Mouse (Mus musculus): ENCODE data around the gene Hyal4. TPM values are rescaled to one million over a fixed set of nuclear protein-coding genes. Genes with fewer than 3 reads are reported as not detected.

The Hyal4 gene
- total and polyA plus RNA-seq, 2 experiments from 2014 or later = not detected

- Histone ChIP-seq H3K27me3 (ENCODE audit: insufficient read depth, low read length) (no peaks in the 10 kb centered on the region), H3K36me3 (ENCODE audit: insufficient read depth, low read length) (no peaks in the 10 kb centered on the region), H3K4me2 (ENCODE audit: low read depth, low read length) (no peak overlapping the region), H3K4me3 (ENCODE audit: low read length) (no peak overlapping the region), H3K4me1 (ENCODE audit: insufficient read depth, low read length) (no peaks in the 10 kb centered on the region), H3K9ac (replicated peaks; ENCODE audit: low read length) (no peak overlapping the region), H3K9me3 (ENCODE audit: low read length) (no peaks in the 10 kb centered on the region), H3K27ac (no peak overlapping the region)
- ATAC-seq = no peak
- WGBS = 94% methylated on average over 3 of the region's 3 CpGs
- TF ChIP-seq CTCF (IDR thresholded peaks at IDR 0.05; ENCODE audit: low read depth) = no peak
- no peak for DNase-seq (ENCODE audit: low spot score)
Observed at GRCm38 (mm10) chr6:24759281-24759680, 11.2 kb downstream of the Hyal4 start.

GRCm38 (mm10) chr6:24766261-24766660, 18.1 kb downstream of the Hyal4 start:
- Histone ChIP-seq H3K4me3 (ENCODE audit: low read length) (no peak overlapping the region), H3K4me2 (ENCODE audit: low read depth, low read length) (no peak overlapping the region), H3K36me3 (ENCODE audit: insufficient read depth, low read length) (no peaks in the 10 kb centered on the region), H3K27me3 (ENCODE audit: insufficient read depth, low read length) (no peaks in the 10 kb centered on the region), H3K4me1 (ENCODE audit: insufficient read depth, low read length) (no peaks in the 10 kb centered on the region), H3K9me3 (ENCODE audit: low read length) (no peaks in the 10 kb centered on the region), H3K27ac (no peak overlapping the region), H3K9ac (replicated peaks; ENCODE audit: low read length) (no peak overlapping the region)
- ATAC-seq = no peak
- DNase-seq (ENCODE audit: low spot score) = no peak
- 85% methylated on average over 2 of the region's 2 CpGs for WGBS
- no peak for TF ChIP-seq CTCF (IDR thresholded peaks at IDR 0.05; ENCODE audit: low read depth)

GRCm38 (mm10) chr6:24779182-24779581, 31.1 kb downstream of the Hyal4 start:
- WGBS = 63% methylated on average over 2 of the region's 2 CpGs
- Histone ChIP-seq H3K4me2 (ENCODE audit: low read depth, low read length) (no peak overlapping the region), H3K27ac (no peak overlapping the region), H3K27me3 (ENCODE audit: insufficient read depth, low read length) (no peaks in the 10 kb centered on the region), H3K36me3 (ENCODE audit: insufficient read depth, low read length) (no peaks in the 10 kb centered on the region), H3K9me3 (ENCODE audit: low read length) (no peaks in the 10 kb centered on the region), H3K4me3 (ENCODE audit: low read length) (no peak overlapping the region), H3K9ac (replicated peaks; ENCODE audit: low read length) (no peak overlapping the region), H3K4me1 (ENCODE audit: insufficient read depth, low read length) (no peaks in the 10 kb centered on the region)
- no peak for TF ChIP-seq CTCF (IDR thresholded peaks at IDR 0.05; ENCODE audit: low read depth)
- no peak for ATAC-seq
- no peak for DNase-seq (ENCODE audit: low spot score)

GRCm38 (mm10) chr6:24790888-24791287, 42.8 kb downstream of the Hyal4 start, which contains the start of gene Spam1:
Gene Spam1, plus strand, starts transcription at chr6:24791188.
- Histone ChIP-seq H3K36me3 (ENCODE audit: insufficient read depth, low read length) (no peaks in the 10 kb centered on the region), H3K9me3 (ENCODE audit: low read length) (no peaks in the 10 kb centered on the region), H3K27me3 (ENCODE audit: insufficient read depth, low read length) (no peaks in the 10 kb centered on the region), H3K9ac (replicated peaks; ENCODE audit: low read length) (no peak within 1 kb of the TSS), H3K4me2 (ENCODE audit: low read depth, low read length) (no peak within 1 kb of the TSS), H3K27ac (no peak within 1 kb of the TSS), H3K4me1 (ENCODE audit: insufficient read depth, low read length) (no peaks in the 10 kb centered on the region), H3K4me3 (ENCODE audit: low read length) (no peak within 1 kb of the TSS)
- ATAC-seq (no peak), DNase-seq (ENCODE audit: low spot score) (no peak)
- no peak for TF ChIP-seq CTCF (IDR thresholded peaks at IDR 0.05; ENCODE audit: low read depth)

Other genes with a start within 250 kb of the Hyal4 start
- gene Iqub, start 233.3 kb upstream of the Hyal4 start, total RNA-seq (2014; rRNA removed) = 1.5 and 1.7 TPM in 2 replicates
- gene Iqub, start 233.3 kb upstream of the Hyal4 start, polyA plus RNA-seq (2015; fragmentation: Nextera tagmentation; extraction: Ambion mirVana) = 1.5 and 2.0 TPM in 2 replicates
- 17.1 and 24.3 TPM in 2 replicates for gene Ndufa5, start 220.3 kb upstream of the Hyal4 start, total RNA-seq (2014; rRNA removed)
- 596 and 598 TPM in 2 replicates for gene Ndufa5, start 220.3 kb upstream of the Hyal4 start, polyA plus RNA-seq (2015; fragmentation: Nextera tagmentation; extraction: Ambion mirVana)
- 0.11 and 0.31 TPM in 2 replicates for gene Asb15, start 220.2 kb upstream of the Hyal4 start, total RNA-seq (2014; rRNA removed)
- gene Asb15, start 220.2 kb upstream of the Hyal4 start, polyA plus RNA-seq (2015; fragmentation: Nextera tagmentation; extraction: Ambion mirVana) = 0.11 and 0.24 TPM in 2 replicates
- not detected in 2 replicates for gene Lmod2, start 150.6 kb upstream of the Hyal4 start, total RNA-seq (2014; rRNA removed)
- gene Lmod2, start 150.6 kb upstream of the Hyal4 start, polyA plus RNA-seq (2015; fragmentation: Nextera tagmentation; extraction: Ambion mirVana) = not detected in 2 replicates
- gene Wasl, start 83.3 kb upstream of the Hyal4 start, total RNA-seq (2014; rRNA removed) = 20.0 and 20.9 TPM in 2 replicates
- 57.4 and 61.0 TPM in 2 replicates for gene Wasl, start 83.3 kb upstream of the Hyal4 start, polyA plus RNA-seq (2015; fragmentation: Nextera tagmentation; extraction: Ambion mirVana)
- gene Hyal6, start 15.1 kb upstream of the Hyal4 start, total RNA-seq (2014; rRNA removed) = not detected in 2 replicates
- not detected in 2 replicates for gene Hyal6, start 15.1 kb upstream of the Hyal4 start, polyA plus RNA-seq (2015; fragmentation: Nextera tagmentation; extraction: Ambion mirVana)
- not detected in 2 replicates for gene Spam1, start 42.9 kb downstream of the Hyal4 start, total RNA-seq (2014; rRNA removed)
- gene Spam1, start 42.9 kb downstream of the Hyal4 start, polyA plus RNA-seq (2015; fragmentation: Nextera tagmentation; extraction: Ambion mirVana) = not detected in 2 replicates
- not detected in 2 replicates for gene Hyal5, start 109.7 kb downstream of the Hyal4 start, total RNA-seq (2014; rRNA removed)
- gene Hyal5, start 109.7 kb downstream of the Hyal4 start, polyA plus RNA-seq (2015; fragmentation: Nextera tagmentation; extraction: Ambion mirVana) = not detected in 2 replicates
- 25.2 and 30.6 TPM in 2 replicates for gene Tmem229a, start 208.0 kb downstream of the Hyal4 start, total RNA-seq (2014; rRNA removed)
- 7.4 and 8.3 TPM in 2 replicates for gene Tmem229a, start 208.0 kb downstream of the Hyal4 start, polyA plus RNA-seq (2015; fragmentation: Nextera tagmentation; extraction: Ambion mirVana)